Mouse (Mus musculus): ENCODE measurements at regions not wholly inside any gene's neighbourhood (a gene's known extent, or its start where the extent isn't known, plus 50 kb on each side); places are given as distances from the start of the nearest gene placed in this dataset.

- TF ChIP-seq CTCF (IDR thresholded peaks at IDR 0.05; ENCODE audit: control insufficient read depth, insufficient read depth, insufficient replicate concordance, low read depth, low read length) = no peak
- no peak for TF ChIP-seq POLR2A (IDR thresholded peaks at IDR 0.05; ENCODE audit: control insufficient read depth, low read depth, low read length)
Observed at GRCm38 (mm10) chr1:185827986-185828385, 289.1 kb downstream of the Lyplal1 start.

Data from testis, adult 2 months (tissue).